Mouse (Mus musculus) heart, postnatal 4 days (tissue): ENCODE results near the gene Deaf1. TPM values are rescaled to one million over a fixed set of nuclear protein-coding genes. Genes with fewer than 3 reads are reported as not detected.
"Not testable (repeated sequence)": the region's sequence is repeated elsewhere in the genome, so short reads cannot be mapped to it uniquely, and the experiment has no call there.

ENCODE experiments used
- DNase-seq: peaks from one replicate; pipeline ENCODE4 v3.0.0; 2021
- total RNA-seq, 2 experiments: library from RNA; stranded (reverse); gene quantifications; 2 replicates each; pipeline ENCODE4 v1.2.3; 2021

Deaf1 gene
- total RNA-seq, 2 experiments from 2014 or later, result 27.8 to 30.6 TPM

GRCm38 (mm10) chr7:141264041-141264700 is 63.3 kb downstream of the Deaf1 start:
- no peak for DNase-seq

GRCm38 (mm10) chr7:141263640-141264039 is 63.9 kb downstream of the Deaf1 start:
- DNase-seq, result peak; percentile 8

DNA sequence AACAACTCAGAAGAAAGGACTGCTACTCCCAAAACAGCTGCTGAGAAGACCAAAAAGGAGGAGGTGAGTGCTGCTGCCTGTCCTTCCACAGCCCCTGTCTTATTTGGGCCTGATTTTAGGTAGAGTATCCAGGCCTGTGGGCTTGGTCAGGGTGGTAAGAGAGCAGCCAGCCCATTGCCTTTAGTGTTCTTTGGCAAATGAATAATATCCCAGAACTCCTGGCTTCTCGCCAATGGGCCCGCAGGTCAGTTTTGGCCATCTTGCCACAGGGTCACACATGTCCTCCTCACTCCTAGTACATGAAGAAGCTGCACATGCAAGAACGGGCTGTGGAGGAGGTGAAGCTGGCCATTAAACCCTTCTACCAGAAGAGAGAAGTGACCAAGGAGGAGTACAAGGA is 66.0 kb downstream of the Deaf1 start:
- DNase-seq, result no peak

GRCm38 (mm10) chr7:141256159-141256558 is 71.3 kb downstream of the Deaf1 start:
- DNase-seq, result no peak

GRCm38 (mm10) chr7:141250486-141250885 is 77.0 kb downstream of the Deaf1 start:
- not testable (repeated sequence) for DNase-seq

Other genes with a start within 250 kb of the Deaf1 start
- under 1 TPM in 1 of 2 experiments, not detected in 1; 0.23 TPM for gene Pkp3, start 249.5 kb downstream of the Deaf1 start, total RNA-seq
- 1 to 10 TPM; 3.3 to 4.3 TPM for gene Sigirr, start 227.1 kb downstream of the Deaf1 start, total RNA-seq
- gene Ano9, start 209.9 kb downstream of the Deaf1 start, total RNA-seq, result under 1 TPM in 1 of 2 experiments, not detected in 1; 0.20 TPM
- gene Ptdss2, start 205.3 kb downstream of the Deaf1 start, total RNA-seq, result 10 to 100 TPM; 40.2 to 42.5 TPM
- 10 to 100 TPM; 73.9 to 84.0 TPM for gene Rnh1, start 154.8 kb downstream of the Deaf1 start, total RNA-seq
- gene Hras, start 133.7 kb downstream of the Deaf1 start, total RNA-seq, result 100 to 1,000 TPM; 105 to 119 TPM
- gene Lrrc56, start 133.5 kb downstream of the Deaf1 start, total RNA-seq, result 1 to 10 TPM; 4.3 to 4.5 TPM
- not detected for gene Lmntd2, start 113.6 kb downstream of the Deaf1 start, total RNA-seq
- 1 to 10 TPM; 4.1 to 6.1 TPM for gene Rassf7, start 111.8 kb downstream of the Deaf1 start, total RNA-seq
- gene Phrf1, start 98.9 kb downstream of the Deaf1 start, total RNA-seq, result 10 to 100 TPM; 44.3 to 52.2 TPM
- 1 to 10 TPM; 1.3 to 1.4 TPM for gene Irf7, start 61.2 kb downstream of the Deaf1 start, total RNA-seq
- gene Cdhr5, start 50.9 kb downstream of the Deaf1 start, total RNA-seq, result not detected
- gene Sct, start 48.6 kb downstream of the Deaf1 start, total RNA-seq, result not detected
- gene Drd4, start 35.7 kb downstream of the Deaf1 start, total RNA-seq, result not detected
- gene Tmem80, start within 50 bp of the Deaf1 start, total RNA-seq, result 10 to 100 TPM; 15.9 to 16.3 TPM
- 1 to 10 TPM; 1.9 TPM for gene Eps8l2, start 11.2 kb upstream of the Deaf1 start, total RNA-seq
- 100 to 1,000 TPM; 126 to 134 TPM for gene Taldo1, start 64.5 kb upstream of the Deaf1 start, total RNA-seq
- 10 to 100 TPM; 12.5 to 12.9 TPM for gene Gatd1, start 86.4 kb upstream of the Deaf1 start, total RNA-seq
- gene Cend1, start 101.8 kb upstream of the Deaf1 start, total RNA-seq, result 1 to 10 TPM; 1.5 to 1.6 TPM
- gene Slc25a22, start 110.2 kb upstream of the Deaf1 start, total RNA-seq, result 10 to 100 TPM; 30.5 to 32.3 TPM
- 1 to 10 TPM; 5.9 to 6.4 TPM for gene Pidd1, start 116.3 kb upstream of the Deaf1 start, total RNA-seq
- gene Rplp2, start 119.7 kb upstream of the Deaf1 start, total RNA-seq, result 1,000 to 10,000 TPM; 1,146 to 1,184 TPM
- 100 to 1,000 TPM; 118 to 127 TPM for gene Pnpla2, start 127.5 kb upstream of the Deaf1 start, total RNA-seq
- 10 to 100 TPM; 17.6 to 20.1 TPM for gene Cracr2b, start 133.4 kb upstream of the Deaf1 start, total RNA-seq
- 100 to 1,000 TPM; 229 to 230 TPM for gene Cd151, start 139.7 kb upstream of the Deaf1 start, total RNA-seq
- 10 to 100 TPM; 49.6 to 52.4 TPM for gene Polr2l, start 147.4 kb upstream of the Deaf1 start, total RNA-seq
- gene Tspan4, start 147.6 kb upstream of the Deaf1 start, total RNA-seq, result 10 to 100 TPM; 37.2 to 38.0 TPM
- gene Chid1, start 212.2 kb upstream of the Deaf1 start, total RNA-seq, result 10 to 100 TPM; 36.5 to 36.6 TPM
- gene Ap2a2, start 234.5 kb upstream of the Deaf1 start, total RNA-seq, result 10 to 100 TPM; 61.1 to 61.4 TPM